ENCODE assay signal across 25 mouse cellular contexts in genomic region chr6:123574698-123575097, GRCm38 (mm10). TPM values are rescaled to one million over a fixed set of nuclear protein-coding genes. Genes with fewer than 3 reads are reported as not detected.
"Had no signal": no experiment of that assay in that cellular context is flagged by ENCODE, and none has a peak within 500 bp of the region (broad histone marks: within the 10 kb centered on the region; RNA-seq: fewer than 3 reads in every experiment).

No protein-coding gene starts in this region.

RNA-seq across cellular contexts. Expression of gene Vmn2r21, which starts 41.5 kb away (rescaled TPM):
- polyA plus RNA-seq: heart, embryonic 10.5 days; heart, embryonic 11.5 days; heart, embryonic 12.5 days; heart, embryonic 13.5 days; heart, embryonic 14.5 days; heart, embryonic 15.5 days; heart, embryonic 16.5 days; heart, postnatal 0 days; hindbrain, embryonic 10.5 days; hindbrain, embryonic 11.5 days; hindbrain, embryonic 12.5 days; hindbrain, embryonic 13.5 days; hindbrain, embryonic 14.5 days; hindbrain, embryonic 15.5 days; hindbrain, embryonic 16.5 days; hindbrain, postnatal 0 days; inflammation-experienced regulatory T-cells, adult 6 months; intestine, embryonic 14.5 days; intestine, embryonic 15.5 days; intestine, embryonic 16.5 days; intestine, postnatal 0 days; kidney, adult 2 months; kidney, embryonic 16.5 days; kidney, postnatal 0 days; large intestine, adult 2 months had no signal
